Mouse (Mus musculus): ENCODE measurements around the gene Rpl23. TPM values are rescaled to one million over a fixed set of nuclear protein-coding genes. Genes with fewer than 3 reads are reported as not detected.
"Not testable (repeated sequence)": the region's sequence is repeated elsewhere in the genome, so short reads cannot be mapped to it uniquely, and the experiment has no call there.

Rpl23 gene
- polyA plus RNA-seq, 1 experiment from 2014 or later = 404 TPM

DNA sequence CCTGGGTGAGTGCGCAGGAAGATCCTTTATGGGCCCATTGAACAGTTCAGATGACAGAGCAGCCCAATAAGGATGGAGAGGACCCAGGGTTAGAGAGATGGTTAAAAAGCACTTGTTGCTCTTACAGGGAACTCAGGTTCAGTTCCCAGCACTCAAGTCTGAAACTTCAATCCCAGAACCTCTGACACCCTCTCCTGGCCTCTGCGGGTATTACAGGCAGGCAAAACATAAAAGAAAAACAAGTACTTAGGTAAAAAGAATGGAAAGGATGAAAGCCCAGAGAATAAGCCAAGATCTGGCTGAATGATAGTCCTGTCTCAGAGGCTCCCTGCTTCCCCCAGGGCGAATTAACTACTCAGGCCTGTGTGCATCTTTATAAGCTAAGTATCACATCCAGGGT lies 43.1 kb downstream of the Rpl23 start:
- no peak for ATAC-seq (ENCODE audit: insufficient number of reproducible peaks, low FRiP score)
- WGBS = 78% methylated on average over 3 of the region's 3 CpGs
- Histone ChIP-seq H3K9me3 (replicated peaks) (no peaks in the 10 kb centered on the region), H3K9ac (no peak overlapping the region), H3K4me1 (replicated peaks) (peaks cover 27% of the 10 kb centered on the region), H3K4me3 (no peak overlapping the region), H3K27ac (ENCODE audit: poor library complexity, severe bottlenecking) (no peak overlapping the region), H3K36me3 (no peaks in the 10 kb centered on the region), H3K4me2 (no peak overlapping the region), H3K27me3 (replicated peaks) (no peaks in the 10 kb centered on the region)

DNA sequence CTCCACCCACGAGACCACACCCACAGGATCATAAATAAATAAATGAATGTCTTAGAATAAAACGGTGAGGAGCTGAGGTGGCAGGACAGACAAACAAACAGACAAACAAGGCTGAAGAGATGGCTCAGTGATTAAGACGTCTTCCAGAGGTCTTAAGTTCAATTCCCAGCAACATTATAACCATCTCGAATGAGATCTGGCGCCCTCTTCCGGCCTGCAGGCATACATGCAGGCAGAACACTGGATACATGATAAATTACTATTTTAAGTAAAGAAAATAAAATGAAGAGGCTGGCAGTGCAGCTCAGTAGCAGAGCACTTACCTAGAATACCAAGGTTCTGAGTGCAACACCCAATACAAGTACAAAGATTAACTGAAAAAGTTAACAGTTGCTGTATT lies 43.5 kb downstream of the Rpl23 start:
- 58% methylated on average over 6 of the region's 6 CpGs for WGBS
- H3K9me3 ChIP-seq (replicated peaks) = no peaks in the 10 kb centered on the region
- no peak overlapping the region for H3K27ac ChIP-seq (ENCODE audit: poor library complexity, severe bottlenecking)
- H3K4me1 ChIP-seq (replicated peaks) = peaks cover 29% of the 10 kb centered on the region
- no peaks in the 10 kb centered on the region for H3K36me3 ChIP-seq
- no peak overlapping the region for H3K4me3 ChIP-seq
- no peak for ATAC-seq (ENCODE audit: insufficient number of reproducible peaks, low FRiP score)
- H3K27me3 ChIP-seq (replicated peaks) = no peaks in the 10 kb centered on the region
- no peak overlapping the region for H3K4me2 ChIP-seq
- no peak overlapping the region for H3K9ac ChIP-seq

DNA sequence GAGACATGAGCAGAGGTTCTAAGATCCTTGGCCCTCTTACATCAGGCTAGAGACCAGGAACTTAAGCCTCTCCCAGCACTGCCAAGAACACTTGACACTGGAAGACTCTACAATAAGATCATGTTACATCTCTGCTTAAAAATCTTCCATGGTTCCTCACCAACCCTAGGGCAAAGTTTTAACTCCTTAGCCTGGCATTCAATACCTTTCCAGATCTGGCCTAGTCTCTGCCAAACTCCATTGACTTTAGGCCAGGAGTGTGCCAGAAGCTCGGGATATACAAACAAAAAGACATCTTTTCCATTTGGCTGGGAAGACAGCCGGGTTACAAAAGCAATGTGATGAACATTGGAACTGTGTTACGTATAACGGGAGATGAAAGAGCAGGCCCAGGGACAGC lies 44.6 kb downstream of the Rpl23 start:
- Histone ChIP-seq H3K4me1 (replicated peaks) (peaks cover 21% of the 10 kb centered on the region), H3K27ac (ENCODE audit: poor library complexity, severe bottlenecking) (no peak overlapping the region), H3K4me2 (no peak overlapping the region), H3K36me3 (peaks cover under 1% of the 10 kb centered on the region; the same call in 1 of the 2 replicates), H3K9ac (no peak overlapping the region), H3K27me3 (replicated peaks) (no peaks in the 10 kb centered on the region), H3K9me3 (replicated peaks) (no peaks in the 10 kb centered on the region), H3K4me3 (no peak overlapping the region)
- WGBS = 74% methylated on average over 4 of the region's 4 CpGs
- ATAC-seq (ENCODE audit: insufficient number of reproducible peaks, low FRiP score) = no peak

DNA sequence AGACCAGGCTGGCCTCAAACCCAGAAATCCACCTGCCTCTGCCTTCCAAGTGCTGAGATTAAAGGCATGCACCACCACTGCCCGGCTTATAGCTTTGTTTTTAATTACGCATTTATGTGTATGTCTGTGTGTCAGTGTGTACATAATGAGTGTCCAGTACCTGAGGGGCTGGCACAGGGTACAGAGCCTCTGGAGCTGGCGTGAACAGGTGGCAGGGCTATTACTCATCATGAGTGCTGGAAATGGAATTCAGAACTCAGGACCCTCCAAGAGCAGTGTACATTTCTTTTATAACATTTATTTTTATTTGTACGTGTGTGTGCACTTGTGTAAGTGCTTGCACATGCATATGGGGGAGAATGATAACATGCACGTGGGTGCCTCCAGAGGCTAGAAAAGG lies 45.6 kb downstream of the Rpl23 start:
- WGBS = 80% methylated on average over 5 of the region's 5 CpGs

DNA sequence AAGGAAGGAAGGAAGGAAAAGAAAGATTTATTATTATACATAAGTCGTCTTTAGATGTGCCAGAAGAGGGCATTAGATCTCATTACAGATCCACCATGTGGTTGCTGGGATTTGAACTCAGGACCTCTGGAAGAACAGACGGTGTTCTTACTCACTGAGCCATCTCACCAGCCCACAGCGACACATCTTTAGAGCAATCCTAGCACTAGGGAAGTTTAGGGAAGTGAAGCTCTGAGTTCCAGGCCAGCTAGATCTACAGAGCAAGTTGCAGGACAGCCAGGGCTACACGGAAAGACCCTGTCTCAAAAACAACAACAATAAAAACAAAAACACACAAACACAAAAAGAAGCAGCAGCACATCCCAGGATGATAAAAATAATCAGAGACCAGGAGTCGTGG lies 47.4 kb downstream of the Rpl23 start:
- WGBS = 84% methylated on average over 5 of the region's 5 CpGs
- H3K36me3 ChIP-seq = peaks cover 23% of the 10 kb centered on the region

More for the DNA sequence above, 45.6 kb downstream of the Rpl23 start:
- Histone ChIP-seq H3K36me3 (peaks cover 9% of the 10 kb centered on the region), H3K4me3 (no peak overlapping the region), H3K27ac (ENCODE audit: poor library complexity, severe bottlenecking) (no peak overlapping the region), H3K27me3 (replicated peaks) (no peaks in the 10 kb centered on the region), H3K9me3 (replicated peaks) (no peaks in the 10 kb centered on the region), H3K9ac (no peak overlapping the region), H3K4me1 (replicated peaks) (peaks cover 19% of the 10 kb centered on the region), H3K4me2 (no peak overlapping the region)
- no peak for ATAC-seq (ENCODE audit: insufficient number of reproducible peaks, low FRiP score)

DNA sequence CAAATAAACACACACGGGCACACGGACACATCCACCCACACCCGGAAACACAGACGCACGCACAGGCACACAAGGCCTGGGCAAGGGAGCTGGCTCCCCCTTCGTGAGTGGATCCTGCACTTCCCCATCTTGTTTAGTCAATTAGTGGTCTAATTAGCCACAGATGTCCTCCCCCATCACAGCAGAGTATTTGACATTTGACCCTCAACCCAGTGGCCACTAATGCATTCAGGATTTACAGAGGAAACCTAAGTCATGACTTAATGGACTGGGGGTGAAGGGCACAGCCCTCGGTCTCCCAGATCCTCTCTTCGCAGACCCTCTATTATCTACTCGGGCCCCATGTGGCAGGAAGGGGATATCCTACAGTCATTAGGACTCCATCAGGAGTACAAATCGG lies 48.5 kb downstream of the Rpl23 start:
- WGBS = 43% methylated on average over 10 of the region's 10 CpGs
- ATAC-seq (ENCODE audit: insufficient number of reproducible peaks, low FRiP score) = no peak
- H3K9ac ChIP-seq = no peak overlapping the region

More for the DNA sequence above, 47.4 kb downstream of the Rpl23 start:
- H3K4me3 ChIP-seq; H3K27me3 ChIP-seq (replicated peaks); H3K4me1 ChIP-seq (replicated peaks); H3K9me3 ChIP-seq (replicated peaks); H3K27ac ChIP-seq (ENCODE audit: poor library complexity, severe bottlenecking); H3K9ac ChIP-seq; ATAC-seq (ENCODE audit: insufficient number of reproducible peaks, low FRiP score); H3K4me2 ChIP-seq: not testable (repeated sequence)

DNA sequence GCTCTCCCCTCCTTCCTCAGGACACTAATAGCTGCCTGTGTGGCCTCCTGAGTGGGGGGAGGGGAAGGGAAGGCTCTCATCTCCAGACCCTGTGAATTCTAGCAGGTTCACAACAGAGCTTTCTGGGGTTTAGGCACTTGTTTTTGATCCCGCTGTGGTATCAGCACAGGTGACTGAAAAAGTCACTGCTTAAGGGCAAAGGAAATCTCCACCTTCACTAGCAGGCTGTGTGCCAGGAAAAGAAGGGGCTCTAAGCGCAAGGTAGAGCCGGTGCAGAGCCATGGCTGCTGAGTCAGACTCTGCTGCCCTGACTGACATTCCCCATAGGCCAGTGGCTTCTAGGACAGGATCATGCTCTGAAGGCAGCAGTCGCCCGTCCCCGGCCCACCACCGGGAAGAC lies 53.5 kb downstream of the Rpl23 start:
- 74% methylated on average over 7 of the region's 7 CpGs for WGBS
- no peaks in the 10 kb centered on the region for H3K27me3 ChIP-seq (replicated peaks)
- no peak for ATAC-seq (ENCODE audit: insufficient number of reproducible peaks, low FRiP score)
- peaks cover 76% of the 10 kb centered on the region for H3K36me3 ChIP-seq
- H3K9me3 ChIP-seq (replicated peaks) = no peaks in the 10 kb centered on the region
- no peak overlapping the region for H3K27ac ChIP-seq (ENCODE audit: poor library complexity, severe bottlenecking)
- peaks cover 15% of the 10 kb centered on the region for H3K4me1 ChIP-seq (replicated peaks)
- no peak overlapping the region for H3K4me2 ChIP-seq
- no peak overlapping the region for H3K4me3 ChIP-seq
- peak overlapping the region; percentile 50; the same call in 1 of the 2 replicates for H3K9ac ChIP-seq

More for the DNA sequence above, 48.5 kb downstream of the Rpl23 start:
- no peaks in the 10 kb centered on the region for H3K27me3 ChIP-seq (replicated peaks)
- no peak overlapping the region for H3K4me3 ChIP-seq
- peaks cover 16% of the 10 kb centered on the region for H3K4me1 ChIP-seq (replicated peaks)
- no peak overlapping the region for H3K4me2 ChIP-seq
- H3K36me3 ChIP-seq = peaks cover 31% of the 10 kb centered on the region
- H3K27ac ChIP-seq (ENCODE audit: poor library complexity, severe bottlenecking) = no peak overlapping the region
- H3K9me3 ChIP-seq (replicated peaks) = no peaks in the 10 kb centered on the region

DNA sequence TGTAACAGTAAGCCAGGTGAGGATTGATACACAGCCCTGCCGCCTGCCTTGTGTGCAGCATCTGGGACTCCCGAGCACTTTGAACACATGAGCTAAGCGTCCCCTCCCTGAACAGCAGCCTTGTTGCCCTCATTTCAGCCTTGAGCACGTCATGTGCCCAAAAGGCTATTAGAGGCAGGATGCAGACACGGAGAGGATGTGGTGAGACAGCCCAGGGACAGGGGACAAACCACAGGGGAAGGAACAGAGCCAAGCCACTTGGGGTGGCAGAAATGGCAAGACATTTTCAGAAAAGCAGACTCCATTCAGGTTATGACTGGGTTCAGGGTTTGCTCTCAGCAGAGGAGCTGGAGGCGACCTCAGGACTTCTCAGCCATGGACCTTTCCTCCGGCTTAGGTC lies 53.9 kb downstream of the Rpl23 start:
- peaks cover 12% of the 10 kb centered on the region for H3K4me1 ChIP-seq (replicated peaks)
- no peak overlapping the region for H3K4me3 ChIP-seq
- H3K9me3 ChIP-seq (replicated peaks) = no peaks in the 10 kb centered on the region
- no peaks in the 10 kb centered on the region for H3K27me3 ChIP-seq (replicated peaks)
- H3K9ac ChIP-seq = peak overlapping the region; percentile 50; the same call in 1 of the 2 replicates
- 70% methylated on average over 7 of the region's 7 CpGs for WGBS
- H3K27ac ChIP-seq (ENCODE audit: poor library complexity, severe bottlenecking) = no peak overlapping the region
- no peak overlapping the region for H3K4me2 ChIP-seq
- ATAC-seq (ENCODE audit: insufficient number of reproducible peaks, low FRiP score) = no peak
- H3K36me3 ChIP-seq = peaks cover 79% of the 10 kb centered on the region

Small RNA genes within 50 kb of the gene (microRNA-seq; reads per million reads assigned to microRNA genes)
- gene Mir8102 = not detected

Other genes starting within 250 kb of the Rpl23 start
- gene Srcin1, start 206.3 kb downstream of the Rpl23 start, polyA plus RNA-seq (2016; fragmentation: Nextera tagmentation; extraction: Ambion mirVana) = 0.09 TPM in 1 of 2 replicates, not detected in the other
- gene Epop, start 152.7 kb downstream of the Rpl23 start, polyA plus RNA-seq (2016; fragmentation: Nextera tagmentation; extraction: Ambion mirVana) = 2.0 and 2.5 TPM in 2 replicates
- 1.8 and 2.2 TPM in 2 replicates for gene Mllt6, start 119.0 kb downstream of the Rpl23 start, polyA plus RNA-seq (2016; fragmentation: Nextera tagmentation; extraction: Ambion mirVana)
- gene Cisd3, start 96.6 kb downstream of the Rpl23 start, polyA plus RNA-seq (2016; fragmentation: Nextera tagmentation; extraction: Ambion mirVana) = 40.5 and 44.8 TPM in 2 replicates
- gene Pcgf2, start 81.9 kb downstream of the Rpl23 start, polyA plus RNA-seq (2016; fragmentation: Nextera tagmentation; extraction: Ambion mirVana) = 11.0 and 12.3 TPM in 2 replicates
- 342 and 374 TPM in 2 replicates for gene Psmb3, start 79.0 kb downstream of the Rpl23 start, polyA plus RNA-seq (2016; fragmentation: Nextera tagmentation; extraction: Ambion mirVana)
- 1.3 and 1.4 TPM in 2 replicates for gene Pip4k2b, start 37.7 kb downstream of the Rpl23 start, polyA plus RNA-seq (2016; fragmentation: Nextera tagmentation; extraction: Ambion mirVana)
- 10.9 and 11.4 TPM in 2 replicates for gene Cwc25, start 15.9 kb downstream of the Rpl23 start, polyA plus RNA-seq (2016; fragmentation: Nextera tagmentation; extraction: Ambion mirVana)
- gene 1700001P01Rik, start 6.5 kb downstream of the Rpl23 start, polyA plus RNA-seq (2016; fragmentation: Nextera tagmentation; extraction: Ambion mirVana) = not detected in 2 replicates
- gene Lasp1, start 16.6 kb upstream of the Rpl23 start, polyA plus RNA-seq (2016; fragmentation: Nextera tagmentation; extraction: Ambion mirVana) = 46.9 and 49.5 TPM in 2 replicates
- gene B230217C12Rik, start 58.3 kb upstream of the Rpl23 start, polyA plus RNA-seq (2016; fragmentation: Nextera tagmentation; extraction: Ambion mirVana) = 6.9 and 7.4 TPM in 2 replicates
- 0.87 and 1.5 TPM in 2 replicates for gene Fbxo47, start 101.7 kb upstream of the Rpl23 start, polyA plus RNA-seq (2016; fragmentation: Nextera tagmentation; extraction: Ambion mirVana)
- 0.31 TPM in 1 of 2 replicates, not detected in the other for gene Plxdc1, start 204.0 kb upstream of the Rpl23 start, polyA plus RNA-seq (2016; fragmentation: Nextera tagmentation; extraction: Ambion mirVana)
- gene Arl5c, start 213.7 kb upstream of the Rpl23 start, polyA plus RNA-seq (2016; fragmentation: Nextera tagmentation; extraction: Ambion mirVana) = 3.4 and 3.9 TPM in 2 replicates
- 6.1 and 8.5 TPM in 2 replicates for gene Cacnb1, start 240.6 kb upstream of the Rpl23 start, polyA plus RNA-seq (2016; fragmentation: Nextera tagmentation; extraction: Ambion mirVana)
- gene Rpl19, start 244.3 kb upstream of the Rpl23 start, polyA plus RNA-seq (2016; fragmentation: Nextera tagmentation; extraction: Ambion mirVana) = 654 and 675 TPM in 2 replicates